ENCODE assay signal across 12 mouse cellular contexts in genomic region chr12:103100088-103100487, GRCm38 (mm10).
DNase-seq lines count a peak whose midpoint lies in the region; ATAC-seq and TF ChIP-seq lines count a peak whose summit lies in the region.
"Had no signal": no experiment of that assay in that cellular context is flagged by ENCODE, and none has a peak within 500 bp of the region (broad histone marks: within the 10 kb centered on the region; RNA-seq: fewer than 3 reads in every experiment).

No protein-coding gene starts in this region.

- no peaks in the 10 kb centered on the region for H3K27me3 ChIP-seq in heart, embryonic 12.5 days (replicated peaks)
- H3K27me3 ChIP-seq in lung, embryonic 14.5 days (ENCODE audit: insufficient read depth, low read length) = no peaks in the 10 kb centered on the region
- no peaks in the 10 kb centered on the region for H3K27me3 ChIP-seq in ES-Bruce4 (ENCODE audit: control insufficient read depth, insufficient read depth, low read length, poor library complexity, severe bottlenecking)
- no peaks in the 10 kb centered on the region for H3K27me3 ChIP-seq in forebrain, embryonic 14.5 days (replicated peaks; ENCODE audit: control insufficient read depth, insufficient read depth, low read length)
- H3K27me3 ChIP-seq: embryonic facial prominence, embryonic 15.5 days; hindbrain, embryonic 15.5 days; limb, embryonic 15.5 days had no signal

- H3K4me1 ChIP-seq in heart, embryonic 12.5 days (replicated peaks) = peaks cover 2% of the 10 kb centered on the region
- no peaks in the 10 kb centered on the region for H3K4me1 ChIP-seq in lung, embryonic 14.5 days (ENCODE audit: insufficient read depth)
- no peaks in the 10 kb centered on the region for H3K4me1 ChIP-seq in ES-Bruce4 (ENCODE audit: control insufficient read depth, insufficient read depth, low read length)
- H3K4me1 ChIP-seq in cortical plate, adult 2 months (ENCODE audit: control insufficient read depth, insufficient read depth, low read length) = peaks cover 5% of the 10 kb centered on the region; the same call in 1 of the 2 replicates
- H3K4me1 ChIP-seq in forebrain, embryonic 14.5 days (ENCODE audit: control insufficient read depth, insufficient read depth, low read length) = no peaks in the 10 kb centered on the region
- H3K4me1 ChIP-seq: embryonic facial prominence, embryonic 15.5 days; hindbrain, embryonic 15.5 days; limb, embryonic 15.5 days had no signal

- H3K4me3 ChIP-seq in heart, embryonic 12.5 days = no peak overlapping the region
- H3K4me3 ChIP-seq in lung, embryonic 14.5 days (ENCODE audit: low read depth, low read length) = no peak overlapping the region
- H3K4me3 ChIP-seq in ES-Bruce4 (ENCODE audit: low read depth, low read length) = no peak overlapping the region
- no peak overlapping the region for H3K4me3 ChIP-seq in cortical plate, adult 2 months (ENCODE audit: insufficient read depth, low read length)
- H3K4me3 ChIP-seq in forebrain, embryonic 14.5 days (ENCODE audit: low read depth, low read length) = no peak overlapping the region
- H3K4me3 ChIP-seq: embryonic facial prominence, embryonic 15.5 days; hindbrain, embryonic 15.5 days; limb, embryonic 15.5 days had no signal

- no peak overlapping the region for H3K9ac ChIP-seq in heart, embryonic 12.5 days
- H3K9ac ChIP-seq in lung, embryonic 14.5 days = no peak overlapping the region
- no peak overlapping the region for H3K9ac ChIP-seq in ES-Bruce4 (ENCODE audit: low read depth, poor library complexity, severe bottlenecking)
- no peak overlapping the region for H3K9ac ChIP-seq in forebrain, embryonic 14.5 days (ENCODE audit: low read length)
- H3K9ac ChIP-seq: embryonic facial prominence, embryonic 15.5 days; hindbrain, embryonic 15.5 days; limb, embryonic 15.5 days had no signal

- DNase-seq in heart, adult 11 months = peak; percentile 43
- DNase-seq in lung, embryonic 14.5 days = no peak
- no peak for DNase-seq in lung, postnatal 4 days
- no peak for DNase-seq in forebrain, embryonic 14.5 days (ENCODE audit: low spot score)

- no peak for TF ChIP-seq POLR2A in ES-Bruce4 (IDR thresholded peaks at IDR 0.05; ENCODE audit: insufficient read depth, low read length)
- no peak for TF ChIP-seq POLR2A in cortical plate, adult 2 months (IDR thresholded peaks at IDR 0.05; ENCODE audit: extremely low read depth, insufficient read depth, low read length)

- TF ChIP-seq CTCF in lung, embryonic 14.5 days (IDR thresholded peaks at IDR 0.05; ENCODE audit: low read depth) = peak; percentile 36
- peak; percentile 31 for TF ChIP-seq CTCF in ES-Bruce4 (IDR thresholded peaks at IDR 0.05; ENCODE audit: low read depth, low read length)
- 0 out of 2 replicates have a peak, but pooled peaks have one; percentile 12 for TF ChIP-seq CTCF in cortical plate, adult 2 months (IDR thresholded peaks at IDR 0.05; ENCODE audit: extremely low read depth, insufficient read depth, low read length)

- no peak overlapping the region for H3K4me2 ChIP-seq in heart, embryonic 12.5 days
- H3K4me2 ChIP-seq in lung, embryonic 14.5 days = no peak overlapping the region
- no peak overlapping the region for H3K4me2 ChIP-seq in forebrain, embryonic 14.5 days (ENCODE audit: low read length)
- H3K4me2 ChIP-seq: embryonic facial prominence, embryonic 15.5 days; hindbrain, embryonic 15.5 days; limb, embryonic 15.5 days had no signal

- 57% methylated on average over 5 of the region's 5 CpGs for WGBS in heart, embryonic 12.5 days
- WGBS in lung, embryonic 14.5 days = 49% methylated on average over 5 of the region's 5 CpGs
- WGBS in forebrain, embryonic 14.5 days = 68% methylated on average over 5 of the region's 5 CpGs

- ATAC-seq in heart, embryonic 12.5 days (ENCODE audit: insufficient number of reproducible peaks, low FRiP score) = no peak
- ATAC-seq in lung, embryonic 14.5 days (ENCODE audit: insufficient read depth) = no peak
- ATAC-seq in erythroid progenitor cell, adult 5-6 weeks (replicated peaks; ENCODE audit: low FRiP score, poor library complexity, severe bottlenecking) = no peak
- ATAC-seq in forebrain, embryonic 14.5 days = no peak
- ATAC-seq: midbrain, embryonic 16.5 days had no signal

- TF ChIP-seq EP300 in ES-Bruce4 (IDR thresholded peaks at IDR 0.05; ENCODE audit: insufficient read depth, low read depth, low read length) = no peak

- no peaks in the 10 kb centered on the region for H3K9me3 ChIP-seq in heart, embryonic 12.5 days (replicated peaks)
- H3K9me3 ChIP-seq in lung, embryonic 14.5 days (ENCODE audit: low read depth, low read length) = no peaks in the 10 kb centered on the region
- no peaks in the 10 kb centered on the region for H3K9me3 ChIP-seq in ES-Bruce4 (replicated peaks; ENCODE audit: control insufficient read depth, insufficient read depth, low read length, poor library complexity, severe bottlenecking)
- H3K9me3 ChIP-seq in forebrain, embryonic 14.5 days (replicated peaks; ENCODE audit: control insufficient read depth, low read length) = no peaks in the 10 kb centered on the region
- H3K9me3 ChIP-seq: embryonic facial prominence, embryonic 15.5 days; hindbrain, embryonic 15.5 days; limb, embryonic 15.5 days had no signal

- H3K36me3 ChIP-seq in heart, embryonic 12.5 days = no peaks in the 10 kb centered on the region
- no peaks in the 10 kb centered on the region for H3K36me3 ChIP-seq in lung, embryonic 14.5 days (ENCODE audit: insufficient read depth)
- no peaks in the 10 kb centered on the region for H3K36me3 ChIP-seq in ES-Bruce4 (ENCODE audit: control insufficient read depth, insufficient read depth, low read length, poor library complexity, severe bottlenecking)
- peaks cover 13% of the 10 kb centered on the region for H3K36me3 ChIP-seq in forebrain, embryonic 14.5 days (ENCODE audit: control insufficient read depth, insufficient read depth, low read length)
- H3K36me3 ChIP-seq: embryonic facial prominence, embryonic 15.5 days; limb, embryonic 15.5 days had no signal

- no peak overlapping the region for H3K27ac ChIP-seq in heart, embryonic 12.5 days (ENCODE audit: poor library complexity, severe bottlenecking)
- H3K27ac ChIP-seq in lung, embryonic 14.5 days (ENCODE audit: low read depth) = no peak overlapping the region
- H3K27ac ChIP-seq in ES-Bruce4 (ENCODE audit: insufficient read depth, low read length) = no peak overlapping the region
- no peak overlapping the region for H3K27ac ChIP-seq in cortical plate, adult 2 months (ENCODE audit: insufficient read depth, low read length)
- H3K27ac ChIP-seq in forebrain, embryonic 14.5 days (ENCODE audit: low read depth, low read length) = no peak overlapping the region
- H3K27ac ChIP-seq: embryonic facial prominence, embryonic 15.5 days; hindbrain, embryonic 15.5 days; limb, embryonic 15.5 days had no signal
